Mouse (Mus musculus) liver, adult 2 months (tissue): ENCODE data around the gene Gm30737. TPM values are rescaled to one million over a fixed set of nuclear protein-coding genes. Genes with fewer than 3 reads are reported as not detected.
"Not testable (repeated sequence)": the region's sequence is repeated elsewhere in the genome, so short reads cannot be mapped to it uniquely, and the experiment has no call there.

Experiments used
- DNase-seq: peaks from one replicate; pipeline ENCODE4 v3.0.0-alpha.2; 2011; ENCODE audit warnings: low read depth, low spot score; ENCODE audit errors: extremely low read depth
- H3K27ac ChIP-seq: fragments of 200-500 bp; replicated peaks from 2 replicates; pipeline ENCODE4 v1.5.1; 2012; ENCODE audit warnings: low read depth, mild to moderate bottlenecking, control low read depth, inconsistent platforms, low read length; ENCODE audit not compliant: insufficient read depth
- H3K27me3 ChIP-seq: fragments of 200-500 bp; 2 replicates; pipeline ENCODE4 v1.6.1; 2012; ENCODE audit warnings: mild to moderate bottlenecking, moderate library complexity, low read length, inconsistent platforms; ENCODE audit not compliant: control insufficient read depth, insufficient read depth
- H3K36me3 ChIP-seq: fragments of 200-500 bp; 2 replicates; pipeline ENCODE4 v1.6.1; 2012; ENCODE audit warnings: low read length, inconsistent platforms; ENCODE audit not compliant: control insufficient read depth, insufficient read depth
- H3K4me1 ChIP-seq: fragments of 200-500 bp; 2 replicates; pipeline ENCODE4 v1.6.1; 2011; ENCODE audit warnings: low read length; ENCODE audit not compliant: control insufficient read depth, insufficient read depth
- H3K4me3 ChIP-seq: fragments of 200-500 bp; 2 replicates; pipeline ENCODE4 v1.5.1; 2011; ENCODE audit warnings: low read depth, mild to moderate bottlenecking, control low read depth, low read length, moderate library complexity; ENCODE audit not compliant: insufficient read depth
- H3K79me2 ChIP-seq: fragments of 200-500 bp; 2 replicates; pipeline ENCODE4 v1.6.1; 2012; ENCODE audit warnings: inconsistent platforms, mild to moderate bottlenecking, low read length, moderate library complexity; ENCODE audit not compliant: control insufficient read depth, insufficient read depth
- H3K9ac ChIP-seq: fragments of 200-500 bp; 2 replicates; pipeline ENCODE4 v1.6.1; 2012; ENCODE audit warnings: low read depth, mild to moderate bottlenecking, control low read depth, inconsistent platforms, low read length
- WGBS: fragments of 180-500 bp; shearing (Covaris S2); methylation state at CpG from one replicate; pipeline ENCODE4 v1.1.7; 2018; 5-methylcytosine and 5-hydroxymethylcytosine counted together
- polyA plus RNA-seq: library from polyadenylated mRNA; depleted of rRNA; stranded (reverse); fragments of >200 nt; gene quantifications from 2 replicates; pipeline ENCODE4 v1.2.3, GENCODE M21; 2012; rRNA removed
- total RNA-seq: library from RNA; depleted of rRNA; stranded (reverse); fragments of >200 nt; gene quantifications from 2 replicates; pipeline ENCODE4 v1.2.3, GENCODE M21; 2014; rRNA removed

Gm30737 gene
- not detected in 2 replicates for total RNA-seq
- polyA plus RNA-seq, result not detected in 2 replicates

- H3K9ac ChIP-seq, H3K4me1 ChIP-seq, H3K4me3 ChIP-seq, H3K79me2 ChIP-seq, H3K36me3 ChIP-seq, H3K27ac ChIP-seq, DNase-seq, H3K27me3 ChIP-seq: not testable (repeated sequence)
- no CpG with 5 or more reads among the region's 7 CpGs for whole genome bisulfite sequencing
Measured at GRCm38 (mm10) chrY:14400410-14400809, at the start of gene Gm30737. TSS of gene Gm30737 (plus strand) at chrY:14400710.
